Mouse (Mus musculus): ENCODE results near the gene Sptbn1. TPM values are rescaled to one million over a fixed set of nuclear protein-coding genes. Genes with fewer than 3 reads are reported as not detected.
A peak's percentile ranks its signal among the peaks of the same experiment; 100 is the strongest.

Gene Sptbn1
- polyA plus RNA-seq, 1 experiment, result 28.0 TPM

DNA sequence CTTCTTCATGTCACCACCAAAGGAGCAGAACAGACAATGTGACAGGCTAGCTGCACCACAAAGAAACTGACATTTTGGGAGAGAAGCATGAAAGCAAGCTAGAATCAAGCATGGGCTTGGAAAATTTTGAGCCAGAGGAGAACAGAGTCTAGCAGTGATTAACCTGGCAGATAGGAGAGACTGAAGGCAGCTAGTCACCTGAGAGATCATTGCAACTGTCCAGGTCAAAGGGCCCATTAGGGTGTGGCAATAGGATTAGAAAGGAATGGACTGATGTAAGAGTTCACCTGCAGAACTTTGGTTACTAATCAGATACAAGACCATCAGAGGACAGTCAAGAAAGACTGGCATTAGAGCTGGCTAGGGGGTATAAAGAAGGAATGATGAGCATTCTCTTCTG, 67.6 kb downstream of the Sptbn1 start:
- no peak for DNase-seq (ENCODE audit: low read depth in 1 of 2, low spot score in 2 of 2)
- no peaks in the 10 kb centered on the region for H3K27me3 ChIP-seq (ENCODE audit: control insufficient read depth, insufficient read depth, low read length)
- H3K4me3 ChIP-seq (ENCODE audit: extremely low read depth, insufficient read depth, insufficient read length), result no peak overlapping the region
- no peak overlapping the region for H3K27ac ChIP-seq (ENCODE audit: insufficient read depth, low read length)
- peaks cover 4% of the 10 kb centered on the region; the same call in 1 of the 2 replicates for H3K4me1 ChIP-seq (ENCODE audit: control insufficient read depth, insufficient read depth, insufficient read length)
- no peaks in the 10 kb centered on the region for H3K36me3 ChIP-seq (ENCODE audit: control insufficient read depth, insufficient read depth, low read length)
- no peak for TF ChIP-seq POLR2A (IDR thresholded peaks at IDR 0.05; ENCODE audit: low read depth, low read length)
- no peak for TF ChIP-seq CTCF (IDR thresholded peaks at IDR 0.05; ENCODE audit: extremely low read depth, insufficient read depth, insufficient read length, insufficient replicate concordance)

GRCm38 (mm10) chr11:30198091-30198675, 69.8 kb downstream of the Sptbn1 start:
- H3K4me3 ChIP-seq (ENCODE audit: extremely low read depth, insufficient read depth, insufficient read length), result peak overlapping the region; percentile 80
- no peaks in the 10 kb centered on the region for H3K36me3 ChIP-seq (ENCODE audit: control insufficient read depth, insufficient read depth, low read length)
- peak; percentile 84 to 86 for DNase-seq (ENCODE audit: low read depth in 1 of 2, low spot score in 2 of 2)
- TF ChIP-seq POLR2A (IDR thresholded peaks at IDR 0.05; ENCODE audit: low read depth, low read length) (peak; percentile 67), CTCF (IDR thresholded peaks at IDR 0.05; ENCODE audit: extremely low read depth, insufficient read depth, insufficient read length, insufficient replicate concordance) (peak; percentile 12; the same call in 1 of the 2 replicates)
- 1% methylated on average over 34 of the region's 34 CpGs for WGBS
- H3K27ac ChIP-seq (ENCODE audit: insufficient read depth, low read length), result peak overlapping the region; percentile 95
- H3K4me1 ChIP-seq (ENCODE audit: control insufficient read depth, insufficient read depth, insufficient read length), result peaks cover 5% of the 10 kb centered on the region
- no peaks in the 10 kb centered on the region for H3K27me3 ChIP-seq (ENCODE audit: control insufficient read depth, insufficient read depth, low read length)

DNA sequence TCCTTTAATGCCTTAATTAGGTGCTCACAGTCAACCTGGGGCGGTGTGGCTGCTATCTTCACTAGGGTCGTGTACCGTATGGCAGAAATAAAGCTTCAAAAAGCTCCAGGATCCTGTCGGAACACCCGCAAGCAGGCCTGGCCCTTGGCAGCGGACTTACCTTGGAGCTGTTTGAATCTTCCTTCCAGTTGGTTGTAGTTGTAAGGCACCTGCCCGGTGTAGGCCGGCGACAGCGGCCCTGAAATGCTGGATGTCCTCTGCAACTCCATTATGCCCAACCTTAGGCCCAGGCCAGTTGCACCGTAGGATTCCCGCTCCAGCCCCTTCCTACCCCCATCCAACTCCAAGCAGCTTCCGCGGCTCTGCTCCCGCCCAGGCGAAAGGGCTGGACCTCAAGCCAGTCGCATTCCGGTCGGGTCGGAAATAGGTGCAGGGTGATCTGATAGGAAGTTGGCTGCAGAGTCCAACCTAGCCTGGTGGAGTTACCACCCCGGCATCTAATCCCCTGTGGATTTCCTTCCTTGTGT, 70.3 kb downstream of the Sptbn1 start:
- 5% methylated on average over 21 of the region's 21 CpGs for WGBS
- Histone ChIP-seq H3K4me1 (ENCODE audit: control insufficient read depth, insufficient read depth, insufficient read length) (peaks cover 5% of the 10 kb centered on the region), H3K27ac (ENCODE audit: insufficient read depth, low read length) (peak overlapping the region; percentile 95), H3K4me3 (ENCODE audit: extremely low read depth, insufficient read depth, insufficient read length) (peak overlapping the region; percentile 80), H3K27me3 (ENCODE audit: control insufficient read depth, insufficient read depth, low read length) (no peaks in the 10 kb centered on the region), H3K36me3 (ENCODE audit: control insufficient read depth, insufficient read depth, low read length) (no peaks in the 10 kb centered on the region)
- TF ChIP-seq POLR2A (IDR thresholded peaks at IDR 0.05; ENCODE audit: low read depth, low read length) (no peak), CTCF (IDR thresholded peaks at IDR 0.05; ENCODE audit: extremely low read depth, insufficient read depth, insufficient read length, insufficient replicate concordance) (no peak)
- DNase-seq (ENCODE audit: low read depth in 1 of 2, low spot score in 2 of 2), result peak in 1 of 2 experiments; percentile 42

- Histone ChIP-seq H3K36me3 (ENCODE audit: control insufficient read depth, insufficient read depth, low read length) (no peaks in the 10 kb centered on the region), H3K4me1 (ENCODE audit: control insufficient read depth, insufficient read depth, insufficient read length) (peaks cover 5% of the 10 kb centered on the region), H3K27ac (ENCODE audit: insufficient read depth, low read length) (peak overlapping the region; percentile 94), H3K4me3 (ENCODE audit: extremely low read depth, insufficient read depth, insufficient read length) (peak overlapping the region; percentile 80), H3K27me3 (ENCODE audit: control insufficient read depth, insufficient read depth, low read length) (no peaks in the 10 kb centered on the region)
- no peak for DNase-seq (ENCODE audit: low read depth in 1 of 2, low spot score in 2 of 2)
- TF ChIP-seq CTCF (IDR thresholded peaks at IDR 0.05; ENCODE audit: extremely low read depth, insufficient read depth, insufficient read length, insufficient replicate concordance) (no peak), POLR2A (IDR thresholded peaks at IDR 0.05; ENCODE audit: low read depth, low read length) (no peak)
- WGBS, result 12% methylated on average over 4 of the region's 4 CpGs
Observed at GRCm38 (mm10) chr11:30196368-30197070, 71.5 kb downstream of the Sptbn1 start.

DNA sequence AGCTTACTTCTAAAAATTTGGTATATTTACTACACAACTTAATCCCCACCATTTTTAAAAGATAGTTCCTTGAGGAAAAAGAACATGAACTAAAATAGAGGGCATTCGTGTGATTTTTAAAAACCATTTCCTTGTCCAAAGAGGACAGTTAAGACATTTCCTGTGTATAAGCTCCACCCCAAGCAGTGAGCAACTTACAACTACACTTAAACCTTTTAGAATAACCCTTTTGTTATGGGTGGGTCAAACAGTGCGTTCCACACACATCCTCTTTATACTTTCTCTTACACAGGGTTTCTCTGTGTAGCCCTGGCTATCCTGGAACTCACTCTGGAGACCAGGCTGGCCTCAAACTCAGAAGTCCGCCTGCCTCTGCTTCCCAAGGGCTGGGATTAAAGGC, 72.2 kb downstream of the Sptbn1 start:
- 3% methylated on average over 3 of the region's 3 CpGs for WGBS
- Histone ChIP-seq H3K4me3 (ENCODE audit: extremely low read depth, insufficient read depth, insufficient read length) (peak overlapping the region; percentile 43), H3K4me1 (ENCODE audit: control insufficient read depth, insufficient read depth, insufficient read length) (peaks cover 13% of the 10 kb centered on the region), H3K27me3 (ENCODE audit: control insufficient read depth, insufficient read depth, low read length) (no peaks in the 10 kb centered on the region), H3K27ac (ENCODE audit: insufficient read depth, low read length) (peak overlapping the region; percentile 94), H3K36me3 (ENCODE audit: control insufficient read depth, insufficient read depth, low read length) (no peaks in the 10 kb centered on the region)
- TF ChIP-seq POLR2A (IDR thresholded peaks at IDR 0.05; ENCODE audit: low read depth, low read length) (peak; percentile 17; the same call in 1 of the 2 replicates), CTCF (IDR thresholded peaks at IDR 0.05; ENCODE audit: extremely low read depth, insufficient read depth, insufficient read length, insufficient replicate concordance) (no peak)
- DNase-seq (ENCODE audit: low read depth in 1 of 2, low spot score in 2 of 2), result no peak

DNA sequence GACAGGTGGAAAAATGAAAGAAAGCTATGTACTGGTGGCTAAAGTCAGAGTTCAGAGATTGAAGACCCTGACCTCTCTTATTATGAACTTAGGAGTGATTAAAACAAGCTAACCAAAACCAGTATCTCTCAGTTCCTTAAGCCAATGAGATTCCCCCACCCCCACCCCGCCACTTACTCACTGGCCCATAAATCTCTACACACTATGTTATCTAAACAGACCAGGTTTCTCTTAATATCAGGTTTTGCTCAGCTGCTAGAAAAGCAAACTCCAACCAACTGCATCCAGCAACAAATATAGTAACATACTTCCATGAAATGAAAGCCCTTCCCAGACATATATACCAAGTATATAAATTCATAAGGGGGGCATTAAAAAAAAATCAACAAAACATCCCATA, 73.2 kb downstream of the Sptbn1 start:
- H3K4me3 ChIP-seq (ENCODE audit: extremely low read depth, insufficient read depth, insufficient read length), result no peak overlapping the region
- 18% methylated on average over 1 of the region's 1 CpGs for WGBS
- H3K27ac ChIP-seq (ENCODE audit: insufficient read depth, low read length), result no peak overlapping the region; the same call in 1 of the 2 replicates

More for the DNA sequence above, 73.2 kb downstream of the Sptbn1 start:
- no peak for DNase-seq (ENCODE audit: low read depth in 1 of 2, low spot score in 2 of 2)
- TF ChIP-seq POLR2A (IDR thresholded peaks at IDR 0.05; ENCODE audit: low read depth, low read length) (no peak), CTCF (IDR thresholded peaks at IDR 0.05; ENCODE audit: extremely low read depth, insufficient read depth, insufficient read length, insufficient replicate concordance) (no peak)
- Histone ChIP-seq H3K36me3 (ENCODE audit: control insufficient read depth, insufficient read depth, low read length) (no peaks in the 10 kb centered on the region), H3K4me1 (ENCODE audit: control insufficient read depth, insufficient read depth, insufficient read length) (peaks cover 22% of the 10 kb centered on the region), H3K27me3 (ENCODE audit: control insufficient read depth, insufficient read depth, low read length) (no peaks in the 10 kb centered on the region)

Measured in spleen, adult 2 months (tissue).